Mouse (Mus musculus) neural tube, embryonic 11.5 days (tissue): ENCODE measurements around the gene Ccl9. TPM values are rescaled to one million over a fixed set of nuclear protein-coding genes. Genes with fewer than 3 reads are reported as not detected.
"Not testable (repeated sequence)": the region's sequence is repeated elsewhere in the genome, so short reads cannot be mapped to it uniquely, and the experiment has no call there.

Experiments
- ATAC-seq: fragments of 200-750 bp; cut with Nextera tagmentation; 2 replicates; pipeline ENCODE4 v1.8.0; 2017; ENCODE audit warnings: moderate number of reproducible peaks, mild to moderate bottlenecking, moderate TSS enrichment, moderate library complexity; ENCODE audit not compliant: insufficient read depth, low FRiP score, low TSS enrichment
- DNase-seq: peaks from one replicate; pipeline ENCODE4 v3.0.0-alpha.2; 2015; ENCODE audit warnings: low spot score
- H3K27ac ChIP-seq: fragments of 300-500 bp; sonication (generic); 2 replicates; pipeline ENCODE4 v1.5.1; 2014; ENCODE audit warnings: low read depth, mild to moderate bottlenecking, low read length
- H3K27me3 ChIP-seq: fragments of 300-500 bp; sonication (generic); 2 replicates; pipeline ENCODE4 v1.6.1; 2014; ENCODE audit warnings: mild to moderate bottlenecking, low read length, mixed read lengths; ENCODE audit not compliant: control insufficient read depth, insufficient read depth
- H3K36me3 ChIP-seq: fragments of 300-500 bp; sonication (generic); 2 replicates; pipeline ENCODE4 v1.6.1; 2014; ENCODE audit warnings: mild to moderate bottlenecking, low read length, moderate library complexity, mixed read lengths; ENCODE audit not compliant: control insufficient read depth, insufficient read depth
- H3K4me1 ChIP-seq: fragments of 300-500 bp; sonication (generic); 2 replicates; pipeline ENCODE4 v1.6.1; 2014; ENCODE audit warnings: low read length, mixed read lengths; ENCODE audit not compliant: control insufficient read depth, insufficient read depth
- H3K4me2 ChIP-seq: fragments of 300-500 bp; sonication (generic); 2 replicates; pipeline ENCODE4 v1.6.1; 2014; ENCODE audit warnings: low read depth, mild to moderate bottlenecking, moderate library complexity
- H3K4me3 ChIP-seq: fragments of 300-500 bp; sonication (generic); 2 replicates; pipeline ENCODE4 v1.5.1; 2014; ENCODE audit warnings: low read depth, low read length
- H3K9ac ChIP-seq: fragments of 300-500 bp; sonication (generic); 2 replicates; pipeline ENCODE4 v1.6.1; 2014; ENCODE audit warnings: mild to moderate bottlenecking, low read length
- H3K9me3 ChIP-seq: fragments of 300-500 bp; sonication (generic); 2 replicates; pipeline ENCODE4 v1.6.1; 2016; ENCODE audit warnings: low read length; ENCODE audit not compliant: control insufficient read depth
- WGBS: fragments of 180-500 bp; shearing (Covaris S2); extraction: QIAGEN DNeasy Blood & Tissue Kit; methylation state at CpG from one replicate; pipeline ENCODE4 v1.1.7; 2014; 5-methylcytosine and 5-hydroxymethylcytosine counted together
- polyA plus RNA-seq: library from polyadenylated mRNA; unstranded; fragments of >200 nt; fragmentation: Nextera tagmentation; extraction: Ambion mirVana; gene quantifications from 2 replicates; pipeline ENCODE4 v1.2.1, GENCODE M21; 2014

The Ccl9 gene
- polyA plus RNA-seq, 1 experiment from 2014 or later, result 0.88 TPM

DNA sequence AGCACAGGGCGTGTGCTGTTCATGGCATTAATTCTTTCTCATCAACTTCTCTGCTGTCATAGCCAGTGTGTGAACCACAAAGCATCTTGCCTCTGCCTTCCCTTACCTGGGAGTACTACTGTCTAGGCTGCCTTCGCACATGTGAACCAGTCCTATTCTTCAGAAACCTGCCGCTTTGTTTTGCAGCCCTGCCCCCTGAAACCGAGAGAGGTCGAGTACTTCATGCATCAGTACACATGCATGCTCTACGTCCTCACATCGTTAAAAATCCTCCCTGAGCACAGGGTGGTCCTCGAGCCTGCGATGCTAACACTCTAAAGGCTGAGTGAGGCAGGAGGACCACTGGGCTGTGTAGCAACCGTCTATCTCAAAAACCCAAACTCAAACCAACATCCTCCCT, 21.4 kb downstream of the Ccl9 start:
- no peaks in the 10 kb centered on the region for H3K9me3 ChIP-seq
- no peak overlapping the region for H3K27ac ChIP-seq
- no peak overlapping the region for H3K4me3 ChIP-seq
- H3K36me3 ChIP-seq, result no peaks in the 10 kb centered on the region
- no peak for DNase-seq
- H3K4me1 ChIP-seq, result no peaks in the 10 kb centered on the region
- ATAC-seq, result no peak
- H3K4me2 ChIP-seq, result no peak overlapping the region
- H3K9ac ChIP-seq, result no peak overlapping the region
- no peaks in the 10 kb centered on the region for H3K27me3 ChIP-seq
- 58% methylated on average over 10 of the region's 10 CpGs for WGBS

- no peaks in the 10 kb centered on the region for H3K36me3 ChIP-seq
- H3K9me3 ChIP-seq, result no peaks in the 10 kb centered on the region
- no peak overlapping the region for H3K4me2 ChIP-seq
- H3K4me3 ChIP-seq, result no peak overlapping the region
- no peak overlapping the region for H3K27ac ChIP-seq
- DNase-seq, result peak; percentile 35
- H3K4me1 ChIP-seq, result no peaks in the 10 kb centered on the region
- no peaks in the 10 kb centered on the region for H3K27me3 ChIP-seq
- ATAC-seq, result no peak
- H3K9ac ChIP-seq, result no peak overlapping the region
- whole genome bisulfite sequencing, result 37% methylated on average over 8 of the region's 8 CpGs
These were observed 22.2 kb downstream of the Ccl9 start for GRCm38 (mm10) chr11:83556085-83556781.

- Histone ChIP-seq H3K36me3 (no peaks in the 10 kb centered on the region), H3K4me3 (no peak overlapping the region), H3K9ac (no peak overlapping the region), H3K27ac (no peak overlapping the region), H3K4me2 (no peak overlapping the region), H3K4me1 (no peaks in the 10 kb centered on the region), H3K27me3 (no peaks in the 10 kb centered on the region), H3K9me3 (no peaks in the 10 kb centered on the region)
- 78% methylated on average over 5 of the region's 5 CpGs for WGBS
- ATAC-seq (no peak), DNase-seq (no peak)
These were observed 26.8 kb downstream of the Ccl9 start for GRCm38 (mm10) chr11:83551668-83552067.

DNA sequence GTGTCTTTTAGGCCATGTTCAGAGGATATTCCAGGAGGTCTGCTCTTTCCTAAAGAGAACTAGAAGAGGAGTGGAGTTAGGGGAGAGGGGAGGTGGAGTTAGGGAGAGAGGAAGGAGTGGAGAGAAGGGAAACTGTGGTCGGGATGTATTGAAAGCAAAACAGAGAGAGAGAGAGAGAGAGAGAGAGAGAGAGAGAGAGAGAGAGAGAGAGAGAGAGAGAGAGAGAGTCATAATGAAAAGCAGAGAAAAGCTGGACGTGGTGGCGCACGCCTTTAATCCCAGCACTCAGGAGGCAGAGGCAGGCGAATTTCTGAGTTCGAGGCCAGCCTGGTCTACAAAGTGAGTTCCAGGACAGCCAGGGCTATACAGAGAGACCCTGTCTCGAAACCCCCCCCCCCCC, 27.4 kb downstream of the Ccl9 start:
- H3K9me3 ChIP-seq, ATAC-seq, H3K27me3 ChIP-seq, H3K36me3 ChIP-seq, H3K4me3 ChIP-seq, H3K4me1 ChIP-seq, H3K4me2 ChIP-seq, DNase-seq, H3K9ac ChIP-seq, H3K27ac ChIP-seq: not testable (repeated sequence)
- 81% methylated on average over 7 of the region's 7 CpGs for WGBS

GRCm38 (mm10) chr11:83550186-83550632, 28.2 kb downstream of the Ccl9 start:
- Histone ChIP-seq H3K4me2 (no peak overlapping the region), H3K9me3 (no peaks in the 10 kb centered on the region), H3K27ac (no peak overlapping the region), H3K4me1 (no peaks in the 10 kb centered on the region), H3K9ac (no peak overlapping the region), H3K4me3 (no peak overlapping the region), H3K36me3 (no peaks in the 10 kb centered on the region), H3K27me3 (no peaks in the 10 kb centered on the region)
- no peak for ATAC-seq
- DNase-seq, result no peak
- 94% methylated on average over 5 of the region's 5 CpGs for WGBS

DNA sequence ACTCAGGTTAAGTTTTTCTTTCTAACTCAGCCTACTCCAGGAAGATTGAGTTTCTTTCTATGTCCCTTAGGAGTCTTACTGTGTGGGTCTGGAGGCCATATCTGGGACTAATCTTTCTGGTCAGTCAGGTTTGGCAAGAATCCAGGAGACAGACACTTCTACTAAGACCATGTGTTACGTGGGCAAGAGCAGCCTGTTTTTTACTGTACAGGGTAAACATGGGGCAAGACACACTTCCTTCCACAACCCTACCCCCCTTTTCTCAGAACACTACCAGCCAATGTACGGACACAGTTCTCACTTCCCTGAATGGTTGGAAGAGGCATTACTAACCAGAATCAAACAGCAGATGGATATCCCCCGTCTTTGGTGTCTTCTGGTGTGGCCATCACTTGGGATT, 34.2 kb downstream of the Ccl9 start:
- no peaks in the 10 kb centered on the region for H3K4me1 ChIP-seq
- H3K27ac ChIP-seq, result no peak overlapping the region
- H3K4me3 ChIP-seq, result no peak overlapping the region
- no peaks in the 10 kb centered on the region for H3K27me3 ChIP-seq
- no peaks in the 10 kb centered on the region for H3K36me3 ChIP-seq
- H3K9ac ChIP-seq, result no peak overlapping the region
- WGBS, result 79% methylated on average over 3 of the region's 3 CpGs
- no peaks in the 10 kb centered on the region for H3K9me3 ChIP-seq
- ATAC-seq, result no peak
- no peak for DNase-seq
- H3K4me2 ChIP-seq, result no peak overlapping the region

DNA sequence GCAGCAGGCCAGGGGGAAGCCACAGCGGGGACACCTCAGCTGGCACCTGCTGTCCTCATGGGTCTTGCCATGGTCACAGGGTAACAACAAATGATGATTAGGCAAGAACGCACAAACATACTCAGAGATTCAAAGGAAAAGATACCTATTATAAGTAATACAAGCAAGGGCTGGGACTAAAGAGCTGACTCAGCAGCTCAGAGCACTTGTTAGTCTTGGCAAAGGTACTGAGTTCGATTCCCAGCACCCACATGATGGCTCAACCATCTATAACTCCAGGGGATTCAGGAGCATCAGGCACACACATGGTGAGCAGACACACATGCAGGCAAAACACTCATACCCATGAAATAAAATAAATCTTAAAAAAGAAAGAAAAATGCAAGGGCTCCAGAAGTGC, 37.0 kb downstream of the Ccl9 start:
- no peak overlapping the region for H3K4me3 ChIP-seq
- no peak overlapping the region for H3K9ac ChIP-seq
- WGBS, result 88% methylated on average over 3 of the region's 3 CpGs
- no peaks in the 10 kb centered on the region for H3K4me1 ChIP-seq
- H3K4me2 ChIP-seq, result no peak overlapping the region
- H3K27ac ChIP-seq, result no peak overlapping the region
- DNase-seq (no peak), ATAC-seq (no peak)
- H3K36me3 ChIP-seq, result no peaks in the 10 kb centered on the region
- no peaks in the 10 kb centered on the region for H3K9me3 ChIP-seq
- H3K27me3 ChIP-seq, result no peaks in the 10 kb centered on the region

GRCm38 (mm10) chr11:83540931-83541330, 37.5 kb downstream of the Ccl9 start:
- Histone ChIP-seq H3K4me3 (no peak overlapping the region), H3K27ac (no peak overlapping the region), H3K9me3 (no peaks in the 10 kb centered on the region), H3K27me3 (no peaks in the 10 kb centered on the region), H3K36me3 (no peaks in the 10 kb centered on the region), H3K4me1 (no peaks in the 10 kb centered on the region), H3K4me2 (no peak overlapping the region), H3K9ac (no peak overlapping the region)
- 95% methylated on average over 2 of the region's 2 CpGs for WGBS
- ATAC-seq, result no peak
- no peak for DNase-seq

DNA sequence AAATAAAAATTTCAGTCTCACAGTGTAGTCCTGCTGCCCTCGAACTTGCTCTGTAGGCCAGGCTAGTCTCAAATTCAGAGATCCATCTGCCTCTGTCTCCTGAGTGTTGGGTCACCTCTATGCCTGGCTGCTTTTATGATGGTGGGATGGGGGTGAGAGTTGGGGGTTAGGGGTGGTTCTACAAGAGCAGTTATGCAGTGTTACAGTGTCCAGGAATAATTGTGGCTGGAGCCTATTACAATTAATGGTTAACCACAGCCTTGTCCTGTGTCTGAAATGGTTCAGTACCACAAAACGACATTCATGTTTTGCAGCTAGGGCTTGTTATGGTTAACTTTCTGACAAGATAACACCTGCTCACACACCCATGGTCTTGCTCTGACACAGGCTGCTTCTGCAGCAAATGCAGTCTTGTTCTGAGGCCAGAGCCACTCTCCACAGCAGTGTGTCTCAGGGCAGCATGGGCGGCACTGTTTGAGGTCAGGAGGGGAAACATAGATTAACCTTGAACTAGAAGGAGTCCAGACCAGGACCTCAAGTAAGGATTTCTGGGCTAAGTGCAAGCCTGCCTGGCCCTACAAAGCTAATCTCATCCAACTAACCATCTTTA, 39.6 kb downstream of the Ccl9 start:
- no peak overlapping the region for H3K9ac ChIP-seq
- H3K27me3 ChIP-seq, result no peaks in the 10 kb centered on the region
- no peaks in the 10 kb centered on the region for H3K4me1 ChIP-seq
- no peak overlapping the region for H3K4me3 ChIP-seq
- H3K4me2 ChIP-seq, result no peak overlapping the region
- DNase-seq, result no peak
- 83% methylated on average over 3 of the region's 3 CpGs for WGBS
- no peaks in the 10 kb centered on the region for H3K36me3 ChIP-seq
- ATAC-seq, result no peak
- no peaks in the 10 kb centered on the region for H3K9me3 ChIP-seq
- no peak overlapping the region for H3K27ac ChIP-seq
